Mouse (Mus musculus) lung, adult 2 months (tissue): ENCODE data around the gene Actbl2.

ENCODE experiments used
- CTCF ChIP-seq: fragments of 200-500 bp; IDR thresholded peaks from 2 replicates; pipeline ENCODE4 v1.5.1; 2011; ENCODE audit warnings: mild to moderate bottlenecking, low read length, control low read depth; ENCODE audit not compliant: insufficient read depth
- POLR2A ChIP-seq: fragments of 200-500 bp; IDR thresholded peaks from 2 replicates; pipeline ENCODE4 v1.6.1; 2011; ENCODE audit warnings: low read depth, mild to moderate bottlenecking, control low read depth, low read length, borderline replicate concordance; ENCODE audit errors: extremely low read depth

GRCm38 (mm10) chr13:111265231-111266000 is 10.6 kb downstream of the Actbl2 start:
- TF ChIP-seq POLR2A: no peak
- TF ChIP-seq CTCF: no peak
